Mouse (Mus musculus): ENCODE measurements at regions not wholly inside any gene's neighbourhood (a gene's known extent, or its start where the extent isn't known, plus 50 kb on each side); places are given as distances from the start of the nearest gene placed in this dataset.
A peak's percentile ranks its signal among the peaks of the same experiment; 100 is the strongest.

DNA sequence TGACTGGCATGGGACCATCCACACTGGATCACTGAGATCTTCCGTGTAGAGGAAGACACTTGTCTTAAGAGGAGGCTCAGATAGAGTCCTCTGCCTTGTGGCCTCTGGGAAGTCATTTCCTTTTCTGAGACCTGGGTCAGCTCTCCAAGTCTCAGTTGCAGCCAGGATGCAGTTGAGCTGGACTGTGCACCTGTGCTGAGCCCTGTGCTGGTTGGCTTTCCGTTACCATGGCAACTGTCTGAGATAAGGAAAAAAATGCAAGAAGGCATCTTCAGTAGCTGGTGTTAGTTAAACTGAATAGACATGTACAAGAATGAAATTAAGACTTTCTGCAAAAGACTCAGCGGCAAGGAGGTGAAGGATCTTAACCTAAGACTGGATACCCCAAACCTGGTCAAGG, 82.5 kb upstream of the Tut7 start:
- no peak overlapping the region for H3K4me3 ChIP-seq (ENCODE audit: low read depth, low read length)
- 43% methylated on average over 3 of the region's 3 CpGs for WGBS
- H3K36me3 ChIP-seq (ENCODE audit: control insufficient read depth, insufficient read depth, low read length): no peaks in the 10 kb centered on the region
- H3K27ac ChIP-seq (ENCODE audit: low read length): no peak overlapping the region
- no peak overlapping the region for H3K9ac ChIP-seq (ENCODE audit: low read depth, low read length)
- H3K4me2 ChIP-seq (ENCODE audit: low read length): no peak overlapping the region
- no peaks in the 10 kb centered on the region for H3K9me3 ChIP-seq (replicated peaks; ENCODE audit: control insufficient read depth, low read length, poor library complexity, severe bottlenecking)
- peaks cover 13% of the 10 kb centered on the region for H3K4me1 ChIP-seq (ENCODE audit: control insufficient read depth, insufficient read depth, low read length)
- H3K27me3 ChIP-seq (ENCODE audit: control insufficient read depth, insufficient read depth, low read depth, low read length): no peaks in the 10 kb centered on the region
- ATAC-seq: peak; percentile 78

DNA sequence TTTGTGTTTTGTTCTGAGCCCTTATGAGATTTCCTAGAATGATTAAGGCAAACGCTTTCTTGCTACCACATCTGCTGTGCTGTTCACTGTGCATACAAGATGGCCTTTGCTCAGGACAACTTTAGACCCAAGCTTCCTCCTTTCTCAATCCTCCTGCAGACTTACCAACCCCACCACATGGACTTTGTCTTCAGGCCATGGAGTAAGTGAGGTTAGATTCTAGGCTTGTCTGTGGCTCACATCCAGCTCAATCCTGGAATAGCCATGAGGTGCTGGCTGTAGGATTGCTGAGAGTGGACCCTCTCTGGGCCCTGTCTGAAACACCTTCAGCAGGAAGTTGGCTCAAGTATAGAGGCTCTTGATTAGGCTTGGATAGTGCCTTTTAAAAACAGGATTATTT, 81.5 kb upstream of the Tut7 start:
- Histone ChIP-seq H3K9ac (ENCODE audit: low read depth, low read length) (no peak overlapping the region), H3K36me3 (ENCODE audit: control insufficient read depth, insufficient read depth, low read length) (no peaks in the 10 kb centered on the region), H3K9me3 (replicated peaks; ENCODE audit: control insufficient read depth, low read length, poor library complexity, severe bottlenecking) (no peaks in the 10 kb centered on the region), H3K27ac (ENCODE audit: low read length) (no peak overlapping the region), H3K4me1 (ENCODE audit: control insufficient read depth, insufficient read depth, low read length) (peaks cover 13% of the 10 kb centered on the region), H3K27me3 (ENCODE audit: control insufficient read depth, insufficient read depth, low read depth, low read length) (no peaks in the 10 kb centered on the region), H3K4me3 (ENCODE audit: low read depth, low read length) (no peak overlapping the region), H3K4me2 (ENCODE audit: low read length) (no peak overlapping the region)
- no peak for ATAC-seq
- 83% methylated on average over 1 of the region's 1 CpGs for WGBS

DNA sequence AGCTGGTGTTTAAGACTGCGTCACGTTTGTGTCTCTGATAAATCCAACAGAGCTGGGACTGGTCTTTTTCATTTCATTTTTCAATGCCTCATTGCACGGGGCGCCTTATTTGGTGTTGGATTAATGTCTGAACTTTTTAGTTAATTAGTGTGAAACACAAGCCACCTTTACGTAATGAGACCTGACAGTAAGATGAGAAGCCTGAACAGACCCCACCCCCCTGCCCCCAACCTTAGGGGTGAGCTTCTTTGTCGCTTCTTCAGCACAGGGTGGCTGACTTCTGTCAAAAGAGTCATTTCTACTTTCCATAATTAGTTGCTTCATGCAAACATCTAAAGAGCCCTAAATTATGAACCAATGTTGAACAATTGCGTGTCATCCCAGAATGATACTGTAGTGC, 76.6 kb upstream of the Tut7 start:
- Histone ChIP-seq H3K36me3 (ENCODE audit: control insufficient read depth, insufficient read depth, low read length) (no peaks in the 10 kb centered on the region), H3K9ac (ENCODE audit: low read depth, low read length) (no peak overlapping the region), H3K4me2 (ENCODE audit: low read length) (no peak overlapping the region), H3K27ac (ENCODE audit: low read length) (no peak overlapping the region), H3K4me1 (ENCODE audit: control insufficient read depth, insufficient read depth, low read length) (no peaks in the 10 kb centered on the region), H3K4me3 (ENCODE audit: low read depth, low read length) (no peak overlapping the region), H3K9me3 (replicated peaks; ENCODE audit: control insufficient read depth, low read length, poor library complexity, severe bottlenecking) (no peaks in the 10 kb centered on the region), H3K27me3 (ENCODE audit: control insufficient read depth, insufficient read depth, low read depth, low read length) (no peaks in the 10 kb centered on the region)
- WGBS: 55% methylated on average over 7 of the region's 7 CpGs
- ATAC-seq: 0 out of 2 replicates have a peak, but pooled peaks have one; percentile 7

DNA sequence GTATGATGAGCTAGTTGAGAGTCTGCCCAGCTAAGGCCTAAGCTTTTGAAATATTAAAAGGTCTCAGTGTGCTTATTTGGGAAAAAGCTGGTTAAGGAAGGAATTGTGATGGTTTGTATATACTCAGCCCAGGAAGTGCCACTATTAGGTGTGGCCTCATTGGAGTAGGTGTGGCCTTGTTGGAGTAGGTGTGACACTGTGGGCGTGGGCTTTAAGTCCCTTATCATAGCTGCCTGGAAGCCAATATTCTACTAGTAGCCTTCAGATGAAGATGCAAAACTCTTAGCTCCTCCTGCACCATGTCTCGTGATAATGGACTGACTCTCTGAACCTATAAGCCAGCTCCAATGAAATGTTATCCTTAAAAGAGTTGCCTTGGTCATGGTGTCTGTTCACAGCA, 72.8 kb upstream of the Tut7 start:
- H3K9ac ChIP-seq (ENCODE audit: low read depth, low read length): no peak overlapping the region
- H3K4me1 ChIP-seq (ENCODE audit: control insufficient read depth, insufficient read depth, low read length): no peaks in the 10 kb centered on the region
- WGBS: 93% methylated on average over 2 of the region's 2 CpGs
- no peaks in the 10 kb centered on the region for H3K9me3 ChIP-seq (replicated peaks; ENCODE audit: control insufficient read depth, low read length, poor library complexity, severe bottlenecking)
- H3K4me3 ChIP-seq (ENCODE audit: low read depth, low read length): no peak overlapping the region
- no peak overlapping the region for H3K27ac ChIP-seq (ENCODE audit: low read length)
- H3K36me3 ChIP-seq (ENCODE audit: control insufficient read depth, insufficient read depth, low read length): no peaks in the 10 kb centered on the region
- H3K4me2 ChIP-seq (ENCODE audit: low read length): no peak overlapping the region
- no peak for ATAC-seq
- H3K27me3 ChIP-seq (ENCODE audit: control insufficient read depth, insufficient read depth, low read depth, low read length): 0 out of 2 replicates have a peak, but pooled peaks cover 2% of the 10 kb centered on the region

DNA sequence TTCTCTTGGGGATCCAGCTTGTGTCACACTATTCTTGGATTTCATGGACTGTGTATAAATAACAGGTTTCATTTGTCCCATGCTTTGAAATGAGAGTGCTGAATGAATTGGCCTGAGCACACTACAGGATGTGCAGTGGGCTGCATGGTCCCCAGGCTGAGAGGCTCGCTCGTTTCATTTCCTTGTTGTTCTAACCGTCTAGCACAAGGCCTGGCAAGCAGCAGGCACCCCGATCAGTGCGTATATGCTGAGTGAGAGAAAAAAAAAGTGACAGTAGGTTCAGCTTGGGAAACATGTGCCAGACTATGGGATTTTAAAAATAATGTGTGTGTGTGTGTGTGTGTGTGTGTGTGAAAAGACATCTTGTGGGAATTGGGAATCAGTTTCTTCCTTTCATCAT, 71.1 kb upstream of the Tut7 start:
- H3K4me1 ChIP-seq (ENCODE audit: control insufficient read depth, insufficient read depth, low read length): peaks cover 4% of the 10 kb centered on the region; the same call in 1 of the 2 replicates
- H3K36me3 ChIP-seq (ENCODE audit: control insufficient read depth, insufficient read depth, low read length): no peaks in the 10 kb centered on the region
- no peaks in the 10 kb centered on the region for H3K9me3 ChIP-seq (replicated peaks; ENCODE audit: control insufficient read depth, low read length, poor library complexity, severe bottlenecking)
- no peak overlapping the region for H3K9ac ChIP-seq (ENCODE audit: low read depth, low read length)
- no peak for ATAC-seq
- 80% methylated on average over 5 of the region's 5 CpGs for WGBS
- 0 out of 2 replicates have a peak, but pooled peaks cover 2% of the 10 kb centered on the region for H3K27me3 ChIP-seq (ENCODE audit: control insufficient read depth, insufficient read depth, low read depth, low read length)
- no peak overlapping the region for H3K4me3 ChIP-seq (ENCODE audit: low read depth, low read length)
- H3K27ac ChIP-seq (ENCODE audit: low read length): no peak overlapping the region
- no peak overlapping the region for H3K4me2 ChIP-seq (ENCODE audit: low read length)

DNA sequence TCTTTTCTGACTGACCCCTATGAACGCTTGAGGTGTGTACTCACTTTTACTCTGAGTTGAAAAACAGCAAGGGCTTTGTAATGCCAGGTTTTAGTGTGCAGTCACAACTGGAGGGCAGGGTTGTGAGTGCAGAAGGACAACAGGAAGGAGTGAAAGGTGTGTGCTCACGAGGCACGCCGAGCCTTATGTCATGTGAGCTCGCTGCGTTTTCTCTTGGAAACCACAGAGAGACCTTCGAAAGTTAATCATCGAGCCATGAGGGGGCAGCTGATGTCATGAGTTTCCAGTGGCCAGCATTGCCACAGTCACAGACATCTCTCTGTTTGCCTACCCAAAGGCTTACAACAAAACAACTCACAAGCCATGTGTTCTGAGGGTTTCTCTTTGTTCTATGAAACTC, 70.0 kb upstream of the Tut7 start:
- 75% methylated on average over 8 of the region's 8 CpGs for WGBS

DNA sequence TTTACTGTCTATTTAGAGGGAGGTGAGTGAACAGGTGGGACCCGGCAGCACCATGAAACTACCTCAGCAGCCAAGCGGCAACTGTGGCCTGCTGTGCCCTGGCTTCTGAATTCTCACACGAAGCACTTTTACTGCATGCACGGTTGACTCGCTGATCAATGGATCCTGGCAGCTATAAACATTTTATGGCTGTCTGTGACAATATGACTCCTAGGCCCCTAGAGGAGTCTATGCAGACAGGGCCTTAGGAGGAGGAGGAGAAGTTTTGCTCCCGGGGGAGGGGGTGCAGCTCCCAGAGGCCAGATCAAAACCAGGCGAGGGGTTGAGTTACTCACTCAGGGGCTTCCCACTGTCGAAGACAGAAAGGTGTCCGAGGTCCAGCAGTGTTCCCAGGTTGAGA, 69.4 kb upstream of the Tut7 start:
- Histone ChIP-seq H3K9ac (ENCODE audit: low read depth, low read length) (no peak overlapping the region), H3K9me3 (replicated peaks; ENCODE audit: control insufficient read depth, low read length, poor library complexity, severe bottlenecking) (no peaks in the 10 kb centered on the region), H3K4me1 (ENCODE audit: control insufficient read depth, insufficient read depth, low read length) (peaks cover 4% of the 10 kb centered on the region; the same call in 1 of the 2 replicates), H3K36me3 (ENCODE audit: control insufficient read depth, insufficient read depth, low read length) (no peaks in the 10 kb centered on the region), H3K4me3 (ENCODE audit: low read depth, low read length) (no peak overlapping the region), H3K27me3 (ENCODE audit: control insufficient read depth, insufficient read depth, low read depth, low read length) (0 out of 2 replicates have a peak, but pooled peaks cover 2% of the 10 kb centered on the region), H3K4me2 (ENCODE audit: low read length) (no peak overlapping the region), H3K27ac (ENCODE audit: low read length) (no peak overlapping the region)
- WGBS: 41% methylated on average over 9 of the region's 9 CpGs
- ATAC-seq: no peak

More for the DNA sequence above, 70.0 kb upstream of the Tut7 start:
- Histone ChIP-seq H3K9ac (ENCODE audit: low read depth, low read length) (no peak overlapping the region), H3K27me3 (ENCODE audit: control insufficient read depth, insufficient read depth, low read depth, low read length) (0 out of 2 replicates have a peak, but pooled peaks cover 2% of the 10 kb centered on the region), H3K4me1 (ENCODE audit: control insufficient read depth, insufficient read depth, low read length) (peaks cover 4% of the 10 kb centered on the region; the same call in 1 of the 2 replicates), H3K4me2 (ENCODE audit: low read length) (no peak overlapping the region), H3K4me3 (ENCODE audit: low read depth, low read length) (no peak overlapping the region), H3K9me3 (replicated peaks; ENCODE audit: control insufficient read depth, low read length, poor library complexity, severe bottlenecking) (no peaks in the 10 kb centered on the region), H3K36me3 (ENCODE audit: control insufficient read depth, insufficient read depth, low read length) (no peaks in the 10 kb centered on the region), H3K27ac (ENCODE audit: low read length) (no peak overlapping the region)
- ATAC-seq: no peak

DNA sequence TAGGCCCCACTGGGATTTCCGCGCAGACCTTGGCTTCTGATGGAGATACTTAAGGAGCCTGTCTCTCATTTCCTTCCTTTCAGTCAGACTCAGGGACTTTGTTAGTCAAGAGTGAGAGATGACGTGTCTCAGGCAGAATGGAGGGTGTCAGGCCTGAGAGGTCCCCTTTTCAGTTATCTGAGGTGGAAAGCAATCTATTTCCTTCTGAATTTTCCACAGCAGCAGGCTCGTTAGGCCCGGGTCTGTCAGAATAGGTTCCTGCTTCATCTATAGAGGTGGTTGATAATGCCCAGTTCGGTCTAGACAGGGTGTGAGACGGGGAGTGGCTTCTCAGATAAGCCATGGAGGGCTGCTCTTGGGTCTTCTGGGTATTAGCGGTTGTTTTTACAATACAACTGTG, 68.8 kb upstream of the Tut7 start:
- H3K4me3 ChIP-seq (ENCODE audit: low read depth, low read length): no peak overlapping the region
- 62% methylated on average over 8 of the region's 8 CpGs for WGBS

DNA sequence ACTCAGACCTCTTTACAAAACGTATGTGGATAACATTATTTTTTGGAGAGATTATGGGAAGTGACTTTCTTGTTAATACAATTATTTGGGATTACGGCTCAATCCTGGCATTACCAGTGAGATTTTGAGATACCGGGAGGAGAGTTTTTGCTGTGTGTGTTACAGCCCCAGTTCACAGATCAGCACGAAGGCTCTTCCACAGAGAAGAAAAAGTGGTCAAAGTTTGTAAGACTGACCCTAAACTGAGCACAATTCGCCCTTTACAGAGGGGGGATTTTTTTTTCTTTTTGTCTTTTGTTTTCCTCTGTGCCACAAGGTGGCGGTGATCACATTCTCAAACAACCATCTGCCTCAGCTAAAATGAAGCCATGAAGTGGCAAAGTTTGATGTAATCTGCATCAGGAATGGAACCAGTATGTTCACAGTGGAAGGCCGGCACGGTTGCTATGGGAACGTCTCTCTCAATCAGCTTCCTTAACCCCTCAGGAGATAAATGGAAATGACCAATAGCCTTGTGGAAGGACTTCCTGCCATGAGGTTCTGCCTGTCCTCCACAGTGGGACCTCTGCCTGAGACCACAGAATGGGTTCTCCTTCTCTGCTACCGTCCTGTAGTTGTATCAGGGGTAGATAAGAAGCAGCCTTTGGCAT, 66.6 kb upstream of the Tut7 start:
- WGBS: 19% methylated on average over 10 of the region's 10 CpGs
- H3K27me3 ChIP-seq (ENCODE audit: control insufficient read depth, insufficient read depth, low read depth, low read length): 0 out of 2 replicates have a peak, but pooled peaks cover 2% of the 10 kb centered on the region
- peak; percentile 88 for ATAC-seq
- H3K27ac ChIP-seq (ENCODE audit: low read length): no peak overlapping the region
- H3K36me3 ChIP-seq (ENCODE audit: control insufficient read depth, insufficient read depth, low read length): no peaks in the 10 kb centered on the region
- H3K4me1 ChIP-seq (ENCODE audit: control insufficient read depth, insufficient read depth, low read length): peaks cover 4% of the 10 kb centered on the region; the same call in 1 of the 2 replicates
- H3K9me3 ChIP-seq (replicated peaks; ENCODE audit: control insufficient read depth, low read length, poor library complexity, severe bottlenecking): no peaks in the 10 kb centered on the region
- 0 out of 2 replicates have a peak overlapping the region, but pooled peaks have one; percentile 7 for H3K4me2 ChIP-seq (ENCODE audit: low read length)
- no peak overlapping the region for H3K9ac ChIP-seq (ENCODE audit: low read depth, low read length)
- no peak overlapping the region for H3K4me3 ChIP-seq (ENCODE audit: low read depth, low read length)

More for the DNA sequence above, 68.8 kb upstream of the Tut7 start:
- ATAC-seq: no peak
- Histone ChIP-seq H3K36me3 (ENCODE audit: control insufficient read depth, insufficient read depth, low read length) (no peaks in the 10 kb centered on the region), H3K27me3 (ENCODE audit: control insufficient read depth, insufficient read depth, low read depth, low read length) (0 out of 2 replicates have a peak, but pooled peaks cover 2% of the 10 kb centered on the region), H3K27ac (ENCODE audit: low read length) (no peak overlapping the region), H3K4me1 (ENCODE audit: control insufficient read depth, insufficient read depth, low read length) (peaks cover 4% of the 10 kb centered on the region; the same call in 1 of the 2 replicates), H3K9me3 (replicated peaks; ENCODE audit: control insufficient read depth, low read length, poor library complexity, severe bottlenecking) (no peaks in the 10 kb centered on the region), H3K4me2 (ENCODE audit: low read length) (no peak overlapping the region), H3K9ac (ENCODE audit: low read depth, low read length) (no peak overlapping the region)

Data from midbrain, embryonic 16.5 days (tissue).